Mouse (Mus musculus) embryonic stem cell, embryonic (primary cell): Measurements from ENCODE around the gene C530008M17Rik.

ENCODE experiments used
- CTCF ChIA-PET, 4 experiments: fragments of 300-600 bp in 2 of 4; fragments of 350-600 bp in 2 of 4; sonication (Branson Sonifier 250); formaldehyde crosslinking; loops; one replicate each; lab custom pipeline; 2022; ENCODE audit warnings: inconsistent platforms in 2 of 4; lab: Charles Lee
- POLR2A ChIA-PET, 4 experiments: fragments of 300-600 bp in 2 of 4; fragments of 350-600 bp in 2 of 4; sonication (Branson Sonifier 250); formaldehyde crosslinking; loops; one replicate each; lab custom pipeline; 2022; ENCODE audit warnings: antibody characterized with exemption in 4 of 4, inconsistent platforms in 1 of 4; lab: Charles Lee

The C530008M17Rik gene

GRCm38 (mm10) chr5:76884107-76884506, 227.8 kb downstream of the C530008M17Rik start:
- CTCF ChIA-PET = no interaction called here
- POLR2A ChIA-PET = interaction anchor here in 2 of 4 experiments (1.0 to 1.7 kb wide), 4 partner anchors 10 to 110 kb away, joined by 3 to 5 read pairs (median 4); no protein-coding TSS in a partner anchor

GRCm38 (mm10) chr5:76887011-76887410, 230.7 kb downstream of the C530008M17Rik start:
- ChIA-PET CTCF (no interaction called here), POLR2A (interaction anchor here in 1 of 4 experiments (1.1 kb wide), 1 partner anchor 18 kb away, joined by 3 read pairs; no protein-coding TSS in a partner anchor)

- CTCF ChIA-PET = interaction anchor here in 2 of 4 experiments (0.7 kb wide), 3 partner anchors 92 to 895 kb away, joined by 3 to 4 read pairs (median 3); no protein-coding TSS in a partner anchor
- POLR2A ChIA-PET = interaction anchor here in 2 of 4 experiments (0.5 to 1.5 kb wide), 2 partner anchors 11 to 12 kb away, joined by 4 to 6 read pairs; partner anchors contain the start of gene Aasdh (in 1 of the 2)
These were observed 236.3 kb downstream of the C530008M17Rik start for GRCm38 (mm10) chr5:76892608-76893007.

GRCm38 (mm10) chr5:76893084-76893483, 236.8 kb downstream of the C530008M17Rik start:
- POLR2A ChIA-PET = interaction anchor here in 3 of 4 experiments (0.5 to 1.5 kb wide), 5 partner anchors 11 to 264 kb away, joined by 3 to 6 read pairs (median 3); partner anchors contain the start of gene Aasdh (in 1 of the 3)

GRCm38 (mm10) chr5:76902131-76902530, 245.8 kb downstream of the C530008M17Rik start:
- ChIA-PET CTCF (interaction anchor here in 1 of 4 experiments (0.7 kb wide), 1 partner anchor 314 kb away, joined by 11 read pairs; no protein-coding TSS in a partner anchor), POLR2A (interaction anchor here in 2 of 4 experiments (0.7 to 2.4 kb wide), 8 partner anchors 8 to 321 kb away, joined by 3 to 13 read pairs (median 4); partner anchors contain the start of genes Paics (in 1 of the 2) and Ppat (in 1 of the 2))

More at GRCm38 (mm10) chr5:76893084-76893483, 236.8 kb downstream of the C530008M17Rik start:
- CTCF ChIA-PET = interaction anchor here in 3 of 4 experiments (0.6 to 0.7 kb wide), 4 partner anchors 77 to 895 kb away, joined by 3 to 4 read pairs (median 3); no protein-coding TSS in a partner anchor

- ChIA-PET POLR2A (interaction anchor here (0.6 to 27.3 kb wide), 27 partner anchors 9 to 404 kb away, joined by 3 to 768 read pairs (median 3); partner anchors contain the start of genes Paics (in 3 of the 4), Ppat (in 3 of the 4) and Rest (in 1 of the 4)), CTCF (interaction anchor here in 2 of 4 experiments (0.7 to 1.0 kb wide), 2 partner anchors 52 to 467 kb away, joined by 3 read pairs; no protein-coding TSS in a partner anchor)
These were observed 248.5 kb downstream of the C530008M17Rik start for GRCm38 (mm10) chr5:76904713-76905404.

- ChIA-PET POLR2A (interaction anchor here (0.5 to 27.3 kb wide), 32 partner anchors 9 to 405 kb away, joined by 3 to 768 read pairs (median 4); partner anchors contain the start of genes Paics (in 3 of the 4), Ppat (in 3 of the 4) and Srp72 (in 1 of the 4)), CTCF (interaction anchor here in 1 of 4 experiments (0.7 to 0.9 kb wide), 2 partner anchors 45 to 64 kb away, joined by 3 read pairs; partner anchors contain the start of gene Paics)
These were observed 249.3 kb downstream of the C530008M17Rik start, which contains the start of gene Aasdh for GRCm38 (mm10) chr5:76905405-76906154. Gene Aasdh (minus strand): TSS chr5:76905514.

GRCm38 (mm10) chr5:76906155-76906499, 249.8 kb downstream of the C530008M17Rik start:
- ChIA-PET POLR2A (interaction anchor here (0.5 to 27.3 kb wide), 23 partner anchors 8 to 397 kb away, joined by 3 to 768 read pairs (median 4); partner anchors contain the start of genes Paics (in 3 of the 4), Ppat (in 3 of the 4) and Srp72 (in 1 of the 4)), CTCF (interaction anchor here in 1 of 4 experiments (0.7 to 0.9 kb wide), 2 partner anchors 45 to 64 kb away, joined by 3 read pairs; partner anchors contain the start of gene Paics)

GRCm38 (mm10) chr5:76910807-76911206, 254.5 kb downstream of the C530008M17Rik start:
- POLR2A ChIA-PET = interaction anchor here (0.6 to 27.3 kb wide), 17 partner anchors 9 to 1803 kb away, joined by 3 to 768 read pairs (median 3); partner anchors contain the start of genes Paics (in 2 of the 4) and Ppat (in 2 of the 4)
- CTCF ChIA-PET = interaction anchor here in 1 of 4 experiments (0.6 kb wide), 1 partner anchor 33 kb away, joined by 7 read pairs; no protein-coding TSS in a partner anchor

GRCm38 (mm10) chr5:76912522-76912921, 256.2 kb downstream of the C530008M17Rik start:
- ChIA-PET CTCF (interaction anchor here in 1 of 4 experiments (0.7 to 1.0 kb wide), 2 partner anchors 53 to 333 kb away, joined by 4 read pairs; no protein-coding TSS in a partner anchor), POLR2A (interaction anchor here in 3 of 4 experiments (0.6 to 27.3 kb wide), 14 partner anchors 11 to 342 kb away, joined by 3 to 768 read pairs (median 3); partner anchors contain the start of genes Paics (in 2 of the 3) and Ppat (in 2 of the 3))

GRCm38 (mm10) chr5:76922833-76923232, 266.5 kb downstream of the C530008M17Rik start:
- ChIA-PET CTCF (no interaction called here), POLR2A (interaction anchor here in 2 of 4 experiments (0.9 to 27.3 kb wide), 9 partner anchors 11 to 61 kb away, joined by 3 to 768 read pairs (median 8); partner anchors contain the start of genes Aasdh (in 2 of the 2), Paics (in 2 of the 2) and Ppat (in 2 of the 2))
